Mouse (Mus musculus): ENCODE measurements at regions not wholly inside any gene's neighbourhood (a gene's known extent, or its start where the extent isn't known, plus 50 kb on each side); places are given as distances from the start of the nearest gene placed in this dataset.

DNA sequence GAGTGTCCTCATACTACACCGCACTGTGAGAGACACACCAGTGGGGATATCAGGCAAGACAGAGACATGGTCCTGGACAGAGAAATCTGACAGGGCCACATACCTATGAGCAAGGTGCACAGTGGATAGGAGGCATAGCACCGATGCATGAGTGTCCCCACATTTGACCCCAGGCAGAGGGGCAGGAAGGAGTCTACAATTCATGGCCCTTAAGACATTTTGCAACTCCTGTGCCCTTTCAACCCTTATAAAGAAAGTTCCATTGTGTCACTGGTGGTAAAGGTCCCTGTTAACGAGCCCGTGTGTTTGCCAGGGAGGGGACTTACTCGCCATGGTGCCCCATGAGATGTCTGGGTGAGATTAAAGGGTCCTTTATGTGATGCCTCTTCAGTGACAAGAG is 54.3 kb upstream of the Smndc1 start:
- TF ChIP-seq CTCF (IDR thresholded peaks at IDR 0.05; ENCODE audit: low read depth): no peak
- TF ChIP-seq EP300 (optimal IDR thresholded peaks at IDR 0.05): no peak
